Mouse (Mus musculus) heart, adult 2 months (tissue): ENCODE results near the gene Kcnk3.
A peak's percentile ranks its signal among the peaks of the same experiment; 100 is the strongest.

Experiments used
- CTCF ChIP-seq: fragments of 200-600 bp; IDR thresholded peaks from 2 replicates; pipeline ENCODE4 v1.8.1; 2022; ENCODE audit warnings: antibody characterized with exemption, mild to moderate bottlenecking, moderate library complexity
- POLR2A ChIP-seq: fragments of 200-500 bp; IDR thresholded peaks from 2 replicates; pipeline ENCODE4 v1.6.1; 2011; ENCODE audit warnings: mild to moderate bottlenecking, low read depth, low read length, control low read depth; ENCODE audit not compliant: insufficient read depth

DNA sequence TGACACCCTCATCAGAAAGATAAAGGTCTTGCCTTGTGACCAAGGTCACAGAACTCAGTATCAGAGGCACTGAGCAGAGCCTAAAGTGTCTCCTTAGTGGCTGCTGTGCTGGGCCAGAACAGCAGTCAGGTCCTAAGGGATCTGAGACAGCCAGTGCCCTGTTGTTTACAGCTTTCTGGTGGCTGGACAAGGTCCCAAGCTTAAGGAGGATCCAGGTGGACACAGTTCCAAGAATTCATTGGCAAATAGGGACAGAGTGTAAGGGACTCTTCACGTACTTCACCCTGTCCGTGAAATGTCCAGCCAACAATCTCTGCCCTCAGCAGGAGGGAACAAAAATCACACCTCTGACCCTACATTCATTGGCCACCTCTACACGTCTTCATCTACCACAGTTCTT lies 40.5 kb downstream of the Kcnk3 start:
- TF ChIP-seq POLR2A (0 out of 2 replicates have a peak, but pooled peaks have one; percentile 10), CTCF (no peak)
